Mouse (Mus musculus) regulatory T cell (primary cell): Measurements from ENCODE around the gene Ivl.

Experiments used
- in situ Hi-C: fragments of 300-600 bp; cut with MboI, MseI; formaldehyde crosslinking; loops from one replicate; pipeline ENCODE4 v1.15.1; 2025; ENCODE audit warnings: high pct_unique_total_duplicates

Gene Ivl

DNA sequence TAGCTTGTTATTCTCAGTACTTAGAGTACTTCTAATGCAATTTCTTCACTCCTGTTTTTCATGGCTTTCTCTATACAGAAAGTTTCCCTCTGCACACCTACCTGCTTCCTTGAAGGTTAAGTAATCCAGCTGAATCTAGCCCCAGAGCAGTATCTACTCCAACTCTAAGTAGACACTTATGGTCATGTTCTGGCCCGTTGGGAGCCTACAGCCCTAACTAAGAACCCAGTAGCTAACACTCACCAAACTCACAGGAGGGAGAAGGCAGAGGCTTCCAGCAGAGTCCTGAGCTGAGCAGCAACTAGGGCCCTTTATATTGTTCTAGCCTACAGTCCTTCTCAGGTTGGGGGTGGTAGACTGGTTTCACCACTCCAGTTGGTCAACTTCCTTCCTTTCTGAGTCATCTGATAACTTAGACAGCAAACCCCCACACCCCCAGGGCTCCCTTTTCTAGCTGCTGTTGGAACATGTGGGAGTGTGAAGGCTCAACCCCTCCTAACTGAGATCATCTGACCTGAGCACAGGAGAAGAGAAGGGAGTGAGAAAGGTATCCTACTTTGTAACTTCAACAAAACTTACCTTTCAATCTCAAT is at the start of gene Ivl:
TSS of gene Ivl (minus strand) at position 287 of the 593 bp plus-strand sequence.
- in situ Hi-C loops = no loop called here

DNA sequence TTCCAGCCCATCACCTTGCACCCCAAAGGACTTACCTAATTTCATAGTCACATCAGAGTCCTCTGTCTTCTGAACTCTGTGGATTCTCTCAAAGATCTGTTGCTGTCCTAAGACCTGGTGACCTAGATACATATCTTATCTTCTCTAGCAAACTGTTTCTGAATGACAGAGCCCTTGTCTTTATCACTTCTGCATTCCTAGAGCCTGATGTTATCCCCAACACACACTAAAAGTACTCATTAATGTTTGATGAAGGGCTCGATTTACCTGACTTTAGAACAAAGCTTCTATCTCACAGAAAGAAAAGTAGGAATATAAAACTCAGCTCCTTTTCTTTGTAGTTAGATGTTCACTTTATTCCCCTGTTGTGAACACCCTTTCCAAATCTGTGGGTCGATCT is 48.0 kb upstream of the Ivl start, which contains the start of gene Lce6a:
TSS of gene Lce6a (minus strand) at position 101 of the 400 bp plus-strand sequence.
- in situ Hi-C loops = no loop called here

DNA sequence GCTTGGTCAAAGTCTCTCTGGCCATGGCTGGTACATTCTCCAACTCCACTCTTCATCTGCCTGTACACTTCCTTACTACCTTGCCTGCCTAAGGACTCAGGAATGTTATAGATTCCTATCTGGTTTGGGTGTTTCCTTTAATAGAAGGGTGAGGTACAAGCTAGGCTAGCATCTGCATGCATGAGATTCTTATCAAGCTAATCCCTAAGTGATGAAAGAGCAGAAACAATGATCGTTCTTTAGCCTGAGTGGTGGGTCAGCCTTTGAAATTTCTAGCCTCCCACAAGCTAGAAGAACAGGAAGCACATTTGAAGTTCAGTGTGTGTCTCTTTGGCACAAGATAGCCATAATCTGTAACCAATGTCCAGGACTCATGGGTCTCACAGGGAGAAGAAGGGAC is 36.3 kb upstream of the Ivl start:
- in situ Hi-C loops = loop anchor here (5.0 kb wide), 1 partner anchor 458 kb away; no protein-coding TSS in a partner anchor

DNA sequence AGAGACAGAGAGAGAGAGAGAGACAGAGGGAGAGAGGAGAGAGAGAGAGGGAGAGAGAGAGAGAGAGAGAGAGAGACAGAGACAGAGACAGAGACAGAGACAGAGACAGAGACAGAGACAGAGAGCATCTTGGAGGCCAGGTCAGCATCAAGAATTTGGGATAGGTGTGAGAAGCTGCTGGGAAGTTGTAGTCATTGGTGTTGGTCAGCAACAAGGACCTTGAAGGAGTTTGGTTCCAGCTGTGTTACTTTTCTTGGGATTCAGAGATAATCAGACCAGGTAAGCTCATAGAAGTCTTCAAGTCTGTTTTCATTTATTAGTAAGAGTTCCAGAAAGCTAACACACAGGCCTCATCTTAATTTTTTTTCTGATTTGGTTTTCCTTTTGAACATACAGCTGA is 33.9 kb upstream of the Ivl start, which contains the start of gene 2210017I01Rik:
TSS of gene 2210017I01Rik (minus strand) at position 101 of the 400 bp plus-strand sequence.
- in situ Hi-C loops = loop anchor here (5.0 kb wide), 1 partner anchor 455 kb away; no protein-coding TSS in a partner anchor

DNA sequence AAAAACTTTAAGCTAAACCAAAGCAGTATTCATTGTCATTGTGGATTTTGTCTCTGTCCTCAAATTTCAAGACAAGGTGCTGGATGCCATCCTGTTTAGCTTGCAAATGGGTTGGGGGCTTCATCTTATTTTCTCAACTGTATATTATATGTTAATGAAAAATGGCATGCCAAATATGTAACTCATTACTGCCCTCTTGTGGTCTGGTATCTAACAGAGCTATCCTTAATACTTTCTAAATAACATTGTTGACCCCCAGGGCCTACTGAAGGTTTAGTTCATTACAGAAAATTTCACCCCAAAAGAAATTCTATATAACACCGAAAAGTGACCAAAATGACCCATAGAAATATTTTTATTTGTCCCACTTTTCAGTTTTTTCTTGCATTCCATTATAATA is 28.6 kb upstream of the Ivl start:
- in situ Hi-C loops = no loop called here

DNA sequence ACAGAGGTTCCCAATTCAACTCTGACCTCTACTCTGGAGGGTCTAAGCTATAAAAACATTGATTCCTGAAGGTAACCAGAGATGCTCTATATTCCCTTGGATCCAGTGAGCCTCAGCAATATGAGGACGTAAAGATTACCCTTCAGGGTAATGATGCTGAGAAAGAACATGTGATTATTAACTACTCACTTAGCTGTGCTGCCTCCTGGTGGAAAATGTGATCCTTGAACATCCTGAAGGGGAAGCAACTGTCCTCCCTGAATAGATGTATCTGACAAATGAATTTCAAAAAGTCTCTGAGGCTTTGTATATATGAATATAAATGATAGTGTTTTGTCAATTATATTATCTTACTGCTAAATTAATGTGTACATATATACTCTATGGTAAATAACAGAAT is 26.9 kb upstream of the Ivl start:
- in situ Hi-C loops = no loop called here

DNA sequence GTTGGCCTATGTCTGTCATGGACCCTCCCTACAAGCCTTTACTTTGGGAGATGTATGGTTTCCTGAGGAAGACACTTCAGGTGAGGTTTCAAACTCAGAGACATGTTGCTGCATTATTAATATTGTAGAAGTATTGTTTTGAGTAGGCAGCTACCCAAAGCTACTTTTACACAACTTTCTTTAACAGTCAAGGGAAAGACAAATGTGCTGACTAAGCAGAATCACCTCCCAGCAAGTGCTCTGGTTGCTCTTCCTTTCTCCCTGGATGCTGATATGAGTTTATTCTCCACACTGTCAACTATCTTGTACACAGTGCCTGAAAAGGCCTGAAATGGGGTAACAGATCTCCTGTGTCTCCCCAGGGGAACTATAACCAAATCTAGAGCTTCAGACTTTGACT is 26.4 kb upstream of the Ivl start:
- in situ Hi-C loops = no loop called here

DNA sequence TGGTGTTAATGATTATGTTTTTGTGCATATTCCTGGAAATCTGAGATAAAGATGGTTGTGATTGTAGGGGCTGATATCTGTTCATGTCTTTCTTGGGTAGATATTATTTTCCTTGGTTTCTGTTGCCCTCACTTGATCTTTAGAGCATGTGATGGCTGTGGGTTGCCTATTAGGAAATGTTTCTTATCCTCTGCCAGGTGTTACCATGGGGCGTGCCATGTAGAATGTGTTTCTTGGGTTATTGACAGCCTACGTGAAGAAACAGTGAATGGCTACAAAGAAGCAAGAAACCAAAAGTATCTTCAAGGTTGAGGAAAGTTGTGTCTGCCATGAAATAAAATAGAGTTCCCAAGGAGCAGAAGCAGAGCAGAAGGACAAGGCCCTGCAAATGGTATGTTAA is 24.9 kb upstream of the Ivl start:
- in situ Hi-C loops = no loop called here

DNA sequence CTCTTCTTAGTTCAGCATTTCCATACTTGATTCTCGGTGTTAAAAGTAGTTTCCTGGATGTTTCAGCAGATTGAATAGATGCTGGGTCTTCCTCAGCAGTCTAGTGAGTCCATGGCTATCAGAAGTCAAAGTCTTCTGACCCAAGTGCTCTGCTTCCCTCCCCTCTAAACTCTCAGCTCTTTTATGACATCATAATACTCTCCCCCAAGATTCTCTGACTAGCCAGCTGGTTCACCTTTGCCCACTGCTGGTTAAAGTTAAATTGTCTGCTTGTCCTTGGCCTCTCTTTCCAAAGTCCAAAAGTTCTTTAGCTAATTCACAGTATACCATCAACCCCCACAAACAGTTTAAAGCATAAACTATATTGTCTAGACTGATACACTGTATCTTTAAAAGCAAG is 15.3 kb upstream of the Ivl start, which contains the start of gene Smcp:
TSS of gene Smcp (minus strand) at position 140 of the 400 bp plus-strand sequence.
- in situ Hi-C loops = no loop called here

DNA sequence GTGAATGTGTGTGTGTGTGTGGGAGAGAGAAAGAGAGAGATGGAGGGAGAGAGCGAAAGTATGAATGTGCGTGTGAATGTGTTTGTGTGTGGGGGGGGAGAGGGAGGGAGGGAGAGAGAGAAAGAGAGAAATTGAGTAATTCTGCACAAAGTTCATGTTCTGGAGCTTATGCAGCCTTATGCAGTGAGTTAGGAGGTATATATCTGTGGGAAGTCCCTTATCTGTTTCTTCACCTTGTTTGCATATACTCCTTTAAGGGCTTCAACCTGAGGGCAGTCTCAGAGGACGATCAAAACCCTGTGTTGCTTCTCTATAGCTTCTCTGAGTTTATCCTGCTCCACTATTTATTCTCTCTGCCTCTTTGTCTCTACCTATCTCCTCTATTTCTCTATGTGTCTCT is 13.7 kb upstream of the Ivl start:
- in situ Hi-C loops = no loop called here

DNA sequence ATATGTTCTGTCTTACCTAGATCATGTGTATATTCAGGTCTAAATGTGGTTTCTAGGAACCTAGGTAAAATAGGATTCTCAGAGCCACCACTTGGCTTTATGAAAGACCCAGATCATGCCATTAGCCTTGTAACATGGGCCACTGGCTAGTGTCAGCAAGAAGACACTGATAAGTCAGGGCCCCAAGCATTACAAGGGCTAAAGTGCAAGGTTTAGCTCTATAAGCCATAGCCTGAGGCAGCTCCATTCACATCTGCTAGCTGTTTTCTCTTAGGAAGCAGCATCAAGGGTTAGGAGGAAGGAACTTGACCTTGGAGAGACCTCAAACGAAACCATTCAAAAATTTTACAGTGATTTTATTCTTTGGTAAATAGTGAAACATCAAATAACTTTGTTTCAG is 11.5 kb upstream of the Ivl start:
- in situ Hi-C loops = no loop called here

DNA sequence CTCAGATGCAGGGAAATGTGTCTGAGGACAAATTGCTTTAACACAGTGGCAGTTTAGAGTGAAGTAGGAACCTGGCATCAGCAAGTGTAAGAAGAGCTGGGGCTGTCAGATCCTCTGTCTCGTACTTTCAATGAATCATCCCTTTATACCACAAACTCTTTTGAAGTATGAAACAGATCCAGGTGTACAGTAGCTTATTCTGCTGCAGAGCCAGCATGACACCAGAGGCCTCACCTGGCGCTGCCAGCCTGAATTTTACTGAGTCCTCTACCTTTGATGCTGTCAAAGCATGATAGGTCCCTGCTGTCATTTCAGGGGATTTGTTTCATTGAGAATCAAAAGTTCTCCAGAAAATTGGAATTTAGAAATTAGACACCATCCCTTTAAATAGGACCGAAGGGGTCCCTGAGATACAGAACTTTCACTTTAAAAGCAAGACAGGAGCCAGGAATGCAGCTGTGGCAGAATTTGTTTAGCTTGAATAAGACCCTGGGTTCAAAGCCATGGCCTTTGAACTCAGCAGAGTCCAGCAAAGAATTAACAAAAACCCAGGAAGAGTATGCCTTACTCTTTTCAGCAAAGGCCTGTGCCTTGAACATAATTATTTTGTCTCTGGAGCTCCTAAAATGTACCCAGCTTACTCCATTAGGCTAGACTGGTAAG is 9.8 kb upstream of the Ivl start:
- in situ Hi-C loops = no loop called here

DNA sequence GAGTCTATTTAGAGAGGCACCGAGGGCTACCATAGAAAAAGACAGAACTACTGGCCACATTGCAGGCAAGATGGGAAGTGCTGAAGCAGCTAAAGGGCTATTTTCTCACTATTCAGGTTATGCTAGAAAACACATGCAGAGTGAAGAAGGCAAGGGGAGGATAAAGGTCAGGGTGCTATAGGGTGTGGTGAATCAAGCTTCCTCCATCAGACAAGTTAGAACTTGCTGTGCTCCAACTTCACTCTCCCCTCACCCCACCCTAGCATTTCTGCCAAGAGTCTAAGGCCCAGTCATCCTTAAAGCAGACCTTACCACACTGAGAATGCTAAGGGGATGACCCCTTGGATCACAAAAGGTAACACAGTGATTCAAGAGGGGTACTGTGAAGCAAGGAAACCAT is 6.0 kb upstream of the Ivl start:
- in situ Hi-C loops = no loop called here

DNA sequence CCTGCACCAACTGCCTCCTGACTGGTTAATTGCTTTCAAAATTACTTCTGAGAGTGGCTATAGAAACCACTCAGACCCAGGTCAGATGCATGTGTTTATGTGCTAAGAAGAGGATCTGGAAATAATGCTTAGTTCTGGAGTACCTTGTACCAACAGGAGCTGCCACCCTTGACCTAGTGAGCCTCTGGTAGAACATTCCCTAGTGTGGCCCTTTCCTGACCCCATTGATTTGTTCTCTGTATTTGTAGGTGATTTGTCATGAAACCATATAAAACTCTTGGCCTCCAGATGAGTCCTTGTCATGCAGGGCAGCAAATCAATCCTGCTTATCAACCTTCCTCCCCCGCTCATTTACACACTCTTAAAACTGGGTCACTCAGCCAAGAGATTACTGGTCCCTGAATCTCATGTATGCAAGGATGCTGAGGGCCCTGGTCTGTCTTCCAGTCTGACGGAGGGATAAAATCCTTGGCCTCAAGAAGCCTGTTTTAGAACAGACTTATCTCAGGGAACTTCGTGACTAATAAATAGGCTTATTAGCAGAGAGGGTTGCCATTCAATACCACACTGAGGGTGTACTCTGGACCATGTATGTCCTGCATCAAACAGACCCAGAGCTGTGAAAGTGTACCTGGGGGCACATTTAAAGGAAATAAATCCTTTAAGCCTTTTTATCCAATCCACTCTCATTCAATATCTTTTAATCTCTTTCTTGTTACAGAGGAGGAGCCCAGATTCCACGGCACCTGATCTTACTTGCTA is 5.3 kb upstream of the Ivl start:
- in situ Hi-C loops = no loop called here

DNA sequence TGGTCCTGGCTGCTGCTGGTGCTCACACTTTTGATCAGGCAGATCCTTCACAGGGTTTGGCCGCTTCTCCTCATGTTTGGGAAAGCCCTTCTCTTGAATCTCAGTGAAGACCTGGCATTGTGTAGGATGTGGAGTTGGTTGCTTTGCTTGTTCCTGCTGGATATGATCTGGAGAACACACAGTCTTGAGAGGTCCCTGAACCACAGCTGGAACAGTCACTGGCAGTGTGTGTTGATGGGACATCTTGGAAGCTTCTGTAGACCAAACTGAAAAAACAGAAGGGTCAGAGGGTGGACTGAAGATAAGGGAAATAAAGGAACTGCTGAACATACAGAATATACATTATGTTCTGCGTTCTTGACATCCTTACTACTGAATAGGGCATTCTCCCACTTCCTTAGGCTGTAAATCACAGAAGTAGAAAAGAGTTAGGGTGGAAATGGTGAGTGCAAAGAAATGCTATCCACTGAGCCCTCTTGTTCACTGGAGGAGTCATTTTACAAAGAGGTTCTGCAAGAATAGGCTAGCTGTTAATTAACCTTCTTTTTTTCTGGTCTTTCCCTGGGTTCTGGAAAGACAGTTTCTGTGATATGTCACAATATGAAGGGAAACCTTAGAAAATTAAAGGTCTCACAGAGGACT is 900 bp downstream of the Ivl start:
- in situ Hi-C loops = no loop called here

DNA sequence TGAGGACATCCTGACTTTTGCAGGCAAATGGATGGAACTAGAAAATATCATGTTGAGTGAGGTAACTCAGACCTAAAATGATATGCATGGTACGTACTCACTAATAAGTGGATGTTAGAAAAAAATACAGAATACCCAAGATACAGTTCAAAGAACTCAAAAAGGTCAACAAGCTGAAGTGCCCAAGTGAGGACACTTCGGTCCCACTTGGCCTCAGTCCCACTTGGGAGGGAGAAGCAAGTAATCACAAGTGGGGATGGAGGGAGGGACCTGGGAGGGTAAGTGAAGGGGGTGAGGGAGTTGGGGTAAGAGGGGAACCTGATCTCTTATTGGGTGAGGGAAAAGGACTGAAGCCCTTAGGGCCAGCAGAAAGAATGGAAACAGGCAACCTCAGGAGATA is 4.8 kb downstream of the Ivl start:
- in situ Hi-C loops = no loop called here

DNA sequence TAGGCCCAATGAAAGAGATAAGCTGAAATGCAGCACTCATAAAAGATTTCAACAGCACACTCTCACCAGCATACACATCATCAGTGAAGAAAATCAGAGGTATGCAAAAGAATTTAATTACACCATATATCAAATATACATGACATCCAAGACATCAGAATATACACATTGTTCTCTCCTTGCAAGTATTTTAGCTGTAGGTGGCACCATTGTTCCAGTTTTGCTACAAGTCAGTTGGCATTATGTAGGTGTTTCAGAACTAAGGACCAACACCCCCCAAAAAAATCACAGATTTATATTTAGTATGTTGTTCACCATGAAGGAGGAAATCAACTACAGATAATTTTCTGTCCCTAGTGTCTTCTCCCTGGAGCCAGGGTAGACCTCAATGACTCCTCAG is 8.1 kb downstream of the Ivl start:
- in situ Hi-C loops = no loop called here

DNA sequence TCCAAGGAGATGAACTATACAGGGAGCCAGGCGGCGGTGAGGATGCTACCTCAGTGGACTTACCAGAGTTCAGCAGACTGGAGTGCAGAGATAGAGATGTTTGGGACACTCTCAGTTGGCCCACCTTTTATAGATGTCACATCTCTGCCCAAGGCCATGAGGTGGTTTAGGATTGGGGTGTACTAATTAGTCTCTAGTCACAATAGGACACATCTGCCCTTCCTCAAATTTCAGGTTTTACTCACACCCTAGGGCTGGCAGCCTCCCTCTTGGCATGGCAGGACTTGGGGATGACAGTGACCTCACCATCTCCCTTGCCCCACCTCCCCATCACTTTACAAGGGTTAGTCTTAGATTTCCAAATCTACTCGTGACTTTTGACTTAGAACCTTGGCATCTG is 39.1 kb downstream of the Ivl start, which contains the start of gene 2310046K23Rik:
TSS of gene 2310046K23Rik (minus strand) at position 101 of the 400 bp plus-strand sequence.
- in situ Hi-C loops = no loop called here
